Mouse (Mus musculus) limb, embryonic 11.5 days (tissue): Measurements from ENCODE around the gene Drap1. TPM values are rescaled to one million over a fixed set of nuclear protein-coding genes. Genes with fewer than 3 reads are reported as not detected.

Source experiments
- ATAC-seq: fragments of 200-750 bp; cut with Nextera tagmentation; 2 replicates; pipeline ENCODE4 v1.8.0; 2017; ENCODE audit warnings: low read depth; ENCODE audit not compliant: insufficient number of reproducible peaks, low FRiP score, low TSS enrichment
- DNase-seq: peaks from one replicate; pipeline ENCODE4 v3.0.0-alpha.2; 2015; ENCODE audit warnings: low spot score
- H3K27ac ChIP-seq: fragments of 300-500 bp; sonication (generic); replicated peaks from 2 replicates; pipeline ENCODE4 v1.5.1; 2014; ENCODE audit warnings: low read depth, mild to moderate bottlenecking, low read length
- H3K27me3 ChIP-seq: fragments of 300-500 bp; sonication (generic); 2 replicates; pipeline ENCODE4 v1.6.1; 2014; ENCODE audit warnings: mild to moderate bottlenecking, low read length, mixed read lengths; ENCODE audit not compliant: control insufficient read depth, insufficient read depth
- H3K36me3 ChIP-seq: fragments of 300-500 bp; sonication (generic); 2 replicates; pipeline ENCODE4 v1.6.1; 2014; ENCODE audit warnings: mild to moderate bottlenecking, low read length, moderate library complexity, mixed read lengths; ENCODE audit not compliant: control insufficient read depth, insufficient read depth
- H3K4me1 ChIP-seq: fragments of 300-500 bp; sonication (generic); 2 replicates; pipeline ENCODE4 v1.6.1; 2014; ENCODE audit warnings: low read length, mixed read lengths; ENCODE audit not compliant: control insufficient read depth, insufficient read depth
- H3K4me2 ChIP-seq: fragments of 300-500 bp; sonication (generic); 2 replicates; pipeline ENCODE4 v1.6.1; 2014; ENCODE audit warnings: low read depth, mild to moderate bottlenecking, moderate library complexity; ENCODE audit not compliant: severe bottlenecking
- H3K4me3 ChIP-seq: fragments of 300-500 bp; sonication (generic); 2 replicates; pipeline ENCODE4 v1.5.1; 2014; ENCODE audit warnings: low read depth, low read length
- H3K9ac ChIP-seq: fragments of 300-500 bp; sonication (generic); 2 replicates; pipeline ENCODE4 v1.6.1; 2014; ENCODE audit warnings: mild to moderate bottlenecking, low read length
- H3K9me3 ChIP-seq: fragments of 300-500 bp; sonication (generic); 2 replicates; pipeline ENCODE4 v1.6.1; 2016; ENCODE audit warnings: low read length; ENCODE audit not compliant: control insufficient read depth
- WGBS: fragments of 180-500 bp; shearing (Covaris S2); extraction: QIAGEN DNeasy Blood & Tissue Kit; methylation state at CpG from one replicate; pipeline ENCODE4 v1.1.7; 2014; 5-methylcytosine and 5-hydroxymethylcytosine counted together
- polyA plus RNA-seq: library from polyadenylated mRNA; unstranded; fragments of >200 nt; fragmentation: Nextera tagmentation; extraction: Ambion mirVana; gene quantifications from 2 replicates; pipeline ENCODE4 v1.2.1, GENCODE M21; 2014

Gene Drap1
- polyA plus RNA-seq, 1 experiment from 2014 or later, result 243 TPM

- H3K27ac ChIP-seq, result no peak overlapping the region
- H3K4me2 ChIP-seq, result no peak overlapping the region
- no peak overlapping the region for H3K9ac ChIP-seq
- H3K4me1 ChIP-seq, result peaks cover 6% of the 10 kb centered on the region
- no peaks in the 10 kb centered on the region for H3K27me3 ChIP-seq
- ATAC-seq, result no peak
- H3K36me3 ChIP-seq, result no peaks in the 10 kb centered on the region
- H3K9me3 ChIP-seq, result no peaks in the 10 kb centered on the region
- DNase-seq, result no peak
- 47% methylated on average over 10 of the region's 10 CpGs for WGBS
- no peak overlapping the region for H3K4me3 ChIP-seq
Observed at GRCm38 (mm10) chr19:5394168-5394567, 30.6 kb downstream of the Drap1 start.

- no peak overlapping the region for H3K27ac ChIP-seq
- ATAC-seq (no peak), DNase-seq (no peak)
- no peak overlapping the region; the same call in 1 of the 2 replicates for H3K9ac ChIP-seq
- peaks cover 6% of the 10 kb centered on the region for H3K4me1 ChIP-seq
- 88% methylated on average over 4 of the region's 4 CpGs for WGBS
- no peaks in the 10 kb centered on the region for H3K36me3 ChIP-seq
- no peak overlapping the region for H3K4me2 ChIP-seq
- H3K4me3 ChIP-seq, result no peak overlapping the region
- no peaks in the 10 kb centered on the region for H3K27me3 ChIP-seq
- H3K9me3 ChIP-seq, result no peaks in the 10 kb centered on the region
Observed at GRCm38 (mm10) chr19:5392892-5393291, 31.9 kb downstream of the Drap1 start.

DNA sequence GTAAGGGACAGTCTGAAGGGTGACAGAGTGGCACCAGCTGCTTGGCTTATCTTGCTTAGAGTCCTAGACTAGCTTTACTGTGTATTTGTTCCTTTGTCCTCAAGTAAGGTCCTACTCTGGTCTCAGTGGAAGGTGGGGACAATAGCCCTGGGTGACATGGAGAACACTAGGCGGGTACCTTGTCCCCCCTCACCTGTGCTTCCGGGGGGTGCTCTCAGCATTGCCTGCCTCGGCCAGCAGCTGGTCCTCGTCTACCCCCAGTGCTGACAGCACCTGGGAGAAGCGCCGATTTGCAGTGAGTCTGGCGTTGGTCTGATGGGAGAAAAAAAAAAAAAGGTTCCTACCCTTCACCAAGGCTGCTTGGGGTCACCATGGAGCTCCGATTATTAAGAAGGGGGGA lies 34.4 kb downstream of the Drap1 start:
- 77% methylated on average over 8 of the region's 8 CpGs for WGBS
- ATAC-seq (no peak), DNase-seq (no peak)
- Histone ChIP-seq H3K36me3 (peaks cover 4% of the 10 kb centered on the region; the same call in 1 of the 2 replicates), H3K27ac (no peak overlapping the region), H3K4me1 (peaks cover 11% of the 10 kb centered on the region), H3K27me3 (no peaks in the 10 kb centered on the region), H3K9me3 (no peaks in the 10 kb centered on the region), H3K9ac (no peak overlapping the region), H3K4me2 (peak overlapping the region; percentile 75; the same call in 1 of the 2 replicates), H3K4me3 (no peak overlapping the region)

- H3K27me3 ChIP-seq, result no peaks in the 10 kb centered on the region
- H3K4me3 ChIP-seq, result peak overlapping the region; percentile 93
- no peak for ATAC-seq
- peak overlapping the region; percentile 75 for H3K4me2 ChIP-seq
- H3K9me3 ChIP-seq, result no peaks in the 10 kb centered on the region
- 37% methylated on average over 12 of the region's 12 CpGs for WGBS
- H3K27ac ChIP-seq, result 0 out of 2 replicates have a peak overlapping the region, but pooled peaks have one; percentile 3
- H3K36me3 ChIP-seq, result peaks cover 8% of the 10 kb centered on the region; the same call in 1 of the 2 replicates
- H3K4me1 ChIP-seq, result peaks cover 11% of the 10 kb centered on the region
- peak; percentile 43 for DNase-seq
- no peak overlapping the region for H3K9ac ChIP-seq
Observed at GRCm38 (mm10) chr19:5389647-5390046, 35.1 kb downstream of the Drap1 start.

GRCm38 (mm10) chr19:5388588-5389242 lies 36.1 kb downstream of the Drap1 start, which contains the start of gene Sart1:
Gene Sart1, minus strand, starts transcription at chr19:5388703.
- peak; percentile 95 for DNase-seq
- Histone ChIP-seq H3K9me3 (no peaks in the 10 kb centered on the region), H3K4me3 (peak within 1 kb of the TSS; percentile 93), H3K4me2 (peak within 1 kb of the TSS; percentile 75), H3K36me3 (peaks cover 14% of the 10 kb centered on the region), H3K4me1 (peaks cover 11% of the 10 kb centered on the region), H3K27ac (peak within 1 kb of the TSS; percentile 66), H3K9ac (peak within 1 kb of the TSS; percentile 77), H3K27me3 (no peaks in the 10 kb centered on the region)
- ATAC-seq, result peak; percentile 94
- WGBS, result 2% methylated on average over 43 of the region's 43 CpGs

DNA sequence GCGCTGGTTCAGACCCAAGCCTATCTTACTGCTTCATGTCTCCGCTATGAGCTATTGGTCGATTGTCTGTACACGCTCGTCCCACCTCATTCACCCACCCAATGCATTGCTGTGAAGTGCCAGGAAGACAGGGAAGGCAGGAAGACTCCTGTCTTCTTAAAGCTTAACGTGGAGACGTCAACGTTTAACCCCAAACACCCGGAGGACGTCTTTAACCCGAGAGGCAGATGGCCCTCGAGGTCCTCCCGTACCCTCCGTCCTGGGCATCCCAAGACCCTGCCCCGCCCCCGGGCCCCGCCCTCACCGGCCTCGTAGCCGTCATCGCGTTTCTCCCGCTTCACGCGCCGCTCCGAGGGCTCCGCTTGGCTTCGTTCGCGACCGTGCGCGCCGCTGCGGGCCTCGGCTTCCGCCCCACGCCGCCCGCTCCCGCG lies 36.8 kb downstream of the Drap1 start:
- under 1% methylated on average over 39 of the region's 43 CpGs for WGBS
- H3K4me3 ChIP-seq, result peak overlapping the region; percentile 93
- H3K9me3 ChIP-seq, result no peaks in the 10 kb centered on the region
- H3K4me1 ChIP-seq, result peaks cover 11% of the 10 kb centered on the region
- peak overlapping the region; percentile 77 for H3K9ac ChIP-seq
- H3K36me3 ChIP-seq, result peaks cover 21% of the 10 kb centered on the region
- peak overlapping the region; percentile 66 for H3K27ac ChIP-seq
- DNase-seq, result peak; percentile 51
- no peaks in the 10 kb centered on the region for H3K27me3 ChIP-seq
- ATAC-seq, result no peak
- peak overlapping the region; percentile 75 for H3K4me2 ChIP-seq

DNA sequence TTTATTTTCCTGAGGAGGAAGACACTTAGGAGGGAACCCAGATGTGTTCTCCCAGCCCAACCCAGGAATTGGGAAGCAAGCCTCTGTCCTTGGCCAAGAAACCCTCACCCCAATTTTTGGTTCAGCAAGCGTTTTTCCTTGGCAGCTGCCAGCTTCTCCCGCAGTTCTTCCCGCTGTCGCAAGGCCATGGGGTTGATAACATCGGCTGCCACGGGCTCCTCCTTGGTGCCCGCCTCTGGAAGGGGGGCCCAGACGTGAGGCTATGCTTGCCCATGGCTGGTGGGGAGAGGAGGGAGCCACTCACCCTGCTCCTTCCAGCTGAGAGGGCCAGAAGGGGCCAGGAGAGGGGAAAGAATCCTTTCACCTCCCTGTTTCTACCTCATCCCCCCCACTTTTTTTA lies 40.1 kb downstream of the Drap1 start:
- Histone ChIP-seq H3K27ac (no peak overlapping the region), H3K4me3 (no peak overlapping the region), H3K9me3 (no peaks in the 10 kb centered on the region; the same call in 1 of the 2 replicates), H3K4me2 (no peak overlapping the region), H3K4me1 (peaks cover 8% of the 10 kb centered on the region), H3K36me3 (peaks cover 50% of the 10 kb centered on the region), H3K27me3 (no peaks in the 10 kb centered on the region), H3K9ac (no peak overlapping the region)
- ATAC-seq (no peak), DNase-seq (no peak)
- 93% methylated on average over 8 of the region's 8 CpGs for WGBS

DNA sequence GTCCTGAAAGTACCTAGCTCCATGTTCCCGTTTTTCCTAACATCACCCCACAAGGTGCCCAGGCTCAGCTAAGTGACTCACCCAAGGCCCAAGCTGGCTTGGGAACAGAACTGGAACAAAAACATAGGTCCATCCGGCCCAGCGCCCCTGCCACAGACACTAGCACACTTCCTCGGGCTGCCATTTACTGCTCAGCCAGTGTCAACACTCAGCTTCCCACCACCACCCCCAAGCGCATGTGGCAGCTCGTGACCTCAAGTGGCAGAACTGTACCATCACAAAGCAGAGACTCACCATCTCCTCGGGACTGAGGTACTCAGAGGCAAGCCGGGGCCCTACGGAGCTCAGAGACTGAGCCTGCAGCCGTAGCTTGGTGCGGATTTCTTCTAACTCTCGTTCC lies 41.5 kb downstream of the Drap1 start:
- H3K4me2 ChIP-seq, result no peak overlapping the region
- H3K27ac ChIP-seq, result no peak overlapping the region
- WGBS, result 93% methylated on average over 12 of the region's 12 CpGs
- H3K9ac ChIP-seq, result no peak overlapping the region
- H3K4me1 ChIP-seq, result peaks cover 5% of the 10 kb centered on the region
- H3K9me3 ChIP-seq, result no peaks in the 10 kb centered on the region; the same call in 1 of the 2 replicates
- H3K4me3 ChIP-seq, result no peak overlapping the region
- DNase-seq, result no peak
- H3K36me3 ChIP-seq, result peaks cover 62% of the 10 kb centered on the region
- ATAC-seq, result no peak
- no peaks in the 10 kb centered on the region for H3K27me3 ChIP-seq
